Mouse (Mus musculus): Measurements from ENCODE around the gene Mto1. TPM values are rescaled to one million over a fixed set of nuclear protein-coding genes. Genes with fewer than 3 reads are reported as not detected.
"Not testable (repeated sequence)": the region's sequence is repeated elsewhere in the genome, so short reads cannot be mapped to it uniquely, and the experiment has no call there.

Mto1 gene
- polyA plus RNA-seq, 1 experiment from 2014 or later = 27.9 TPM

DNA sequence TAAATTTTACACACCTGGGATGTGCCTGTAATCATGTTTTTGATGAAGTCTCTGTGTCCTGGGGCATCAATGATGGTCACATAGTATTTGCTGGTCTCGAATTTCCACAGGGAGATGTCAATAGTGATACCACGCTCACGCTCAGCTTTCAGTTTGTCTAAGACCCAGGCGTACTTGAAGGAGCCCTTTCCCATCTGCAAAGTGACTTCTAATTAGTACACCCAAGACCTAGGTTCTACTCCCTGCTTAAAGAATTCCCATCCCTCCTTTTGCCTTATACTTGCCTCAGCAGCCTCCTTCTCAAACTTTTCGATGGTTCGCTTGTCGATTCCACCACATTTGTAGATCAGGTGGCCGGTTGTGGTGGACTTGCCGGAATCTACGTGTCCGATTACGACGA, 32.2 kb downstream of the Mto1 start:
- WGBS = under 1% methylated on average over 13 of the region's 13 CpGs
- not testable (repeated sequence) for ATAC-seq; H3K27me3 ChIP-seq (ENCODE audit: control insufficient read depth, insufficient read depth, low read depth, low read length); H3K9me3 ChIP-seq (replicated peaks; ENCODE audit: control insufficient read depth, low read length, poor library complexity, severe bottlenecking)
- Histone ChIP-seq H3K27ac (ENCODE audit: low read length) (peak overlapping the region; percentile 96), H3K4me2 (ENCODE audit: low read length) (peak overlapping the region; percentile 66), H3K36me3 (ENCODE audit: control insufficient read depth, insufficient read depth, low read length) (peaks cover 21% of the 10 kb centered on the region), H3K4me1 (ENCODE audit: control insufficient read depth, insufficient read depth, low read length) (peaks cover 33% of the 10 kb centered on the region), H3K9ac (ENCODE audit: low read depth, low read length) (peak overlapping the region; percentile 100), H3K4me3 (ENCODE audit: low read depth, low read length) (peak overlapping the region; percentile 95)

DNA sequence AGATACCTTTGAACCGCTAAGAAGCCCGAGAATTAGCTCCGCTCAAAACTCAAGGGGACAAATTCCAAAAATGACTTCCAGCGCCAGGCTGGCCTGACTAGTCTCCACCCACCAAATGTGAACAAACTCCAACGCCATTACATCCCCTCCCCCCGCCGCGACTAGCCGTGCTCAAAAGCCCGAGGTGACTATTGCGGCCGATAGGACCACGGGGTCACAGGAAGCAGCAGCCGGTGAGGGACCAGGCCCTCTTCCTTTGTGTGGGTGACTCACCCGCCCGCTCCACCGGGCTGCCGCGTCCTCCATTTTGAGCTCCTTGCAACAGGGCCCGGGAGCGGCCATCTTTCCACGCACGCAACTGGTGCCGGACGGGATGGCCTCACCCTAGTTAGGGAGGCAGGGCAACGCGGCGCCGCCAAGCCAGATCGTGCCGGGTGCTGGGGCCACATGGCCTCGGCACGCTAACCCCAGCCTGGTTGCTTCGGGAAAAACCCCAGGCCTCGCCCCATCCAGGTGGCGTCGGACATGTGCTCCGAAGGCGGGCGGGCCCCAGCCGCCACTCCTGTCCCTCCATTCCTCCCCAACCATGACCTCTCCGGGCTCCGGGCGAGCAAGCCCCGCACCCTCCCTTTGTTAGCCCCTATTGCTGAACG, 32.8 kb downstream of the Mto1 start:
- peak overlapping the region; percentile 100 for H3K9ac ChIP-seq (ENCODE audit: low read depth, low read length)
- H3K27me3 ChIP-seq (ENCODE audit: control insufficient read depth, insufficient read depth, low read depth, low read length) = no peaks in the 10 kb centered on the region
- peak overlapping the region; percentile 95 for H3K4me3 ChIP-seq (ENCODE audit: low read depth, low read length)
- ATAC-seq = peak; percentile 25
- WGBS = under 1% methylated on average over 41 of the region's 46 CpGs
- H3K4me1 ChIP-seq (ENCODE audit: control insufficient read depth, insufficient read depth, low read length) = peaks cover 33% of the 10 kb centered on the region
- peak overlapping the region; percentile 96 for H3K27ac ChIP-seq (ENCODE audit: low read length)
- peaks cover 19% of the 10 kb centered on the region for H3K36me3 ChIP-seq (ENCODE audit: control insufficient read depth, insufficient read depth, low read length)
- no peaks in the 10 kb centered on the region for H3K9me3 ChIP-seq (replicated peaks; ENCODE audit: control insufficient read depth, low read length, poor library complexity, severe bottlenecking)
- H3K4me2 ChIP-seq (ENCODE audit: low read length) = peak overlapping the region; percentile 66

DNA sequence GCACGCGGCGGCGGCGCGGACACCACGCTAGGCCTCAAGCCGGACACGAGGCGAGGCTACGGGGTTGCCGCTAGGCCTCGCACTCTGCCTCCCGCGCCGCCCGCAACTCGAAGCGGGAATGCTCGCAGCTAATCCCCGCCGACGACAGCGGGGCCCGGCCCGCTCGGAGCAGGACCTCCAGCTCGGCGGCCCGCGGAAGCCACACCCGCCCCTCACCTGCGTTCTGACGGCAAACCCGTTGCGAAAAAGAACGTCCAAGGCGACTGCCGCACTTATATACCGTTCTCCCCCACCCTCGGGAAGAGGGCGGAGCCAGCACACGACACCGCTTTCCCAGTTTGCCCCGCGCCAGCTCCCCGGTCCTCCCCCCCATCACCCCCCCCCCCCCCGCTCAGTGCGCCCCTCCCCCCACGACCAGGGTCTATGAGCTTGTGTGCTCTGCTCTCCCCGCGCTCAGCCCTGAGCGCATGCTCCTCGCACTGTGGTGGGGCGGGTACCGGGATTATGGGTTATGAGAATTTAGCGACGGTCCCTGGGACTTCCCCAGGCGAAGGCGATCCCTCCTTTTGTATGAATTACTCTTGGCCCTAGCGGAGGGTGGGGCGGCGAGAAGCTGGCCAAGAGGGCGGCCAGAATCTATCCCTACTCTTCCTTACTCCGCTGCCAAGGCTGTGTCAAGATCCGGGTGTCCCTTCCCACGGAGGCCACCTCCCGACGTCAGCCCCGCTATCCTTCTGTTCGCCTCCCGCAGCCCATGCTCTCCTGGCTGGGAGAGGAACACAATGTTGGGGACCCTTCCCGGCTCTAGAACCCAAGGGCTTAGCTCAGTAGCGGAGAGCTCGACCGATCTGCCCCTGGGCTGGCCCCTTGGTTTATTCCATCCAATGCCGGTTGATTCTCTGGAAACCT, 33.7 kb downstream of the Mto1 start:
- H3K27me3 ChIP-seq (ENCODE audit: control insufficient read depth, insufficient read depth, low read depth, low read length) = no peaks in the 10 kb centered on the region
- peak overlapping the region; percentile 95 for H3K4me3 ChIP-seq (ENCODE audit: low read depth, low read length)
- H3K4me1 ChIP-seq (ENCODE audit: control insufficient read depth, insufficient read depth, low read length) = peaks cover 33% of the 10 kb centered on the region
- H3K9me3 ChIP-seq (replicated peaks; ENCODE audit: control insufficient read depth, low read length, poor library complexity, severe bottlenecking) = no peaks in the 10 kb centered on the region
- under 1% methylated on average over 69 of the region's 77 CpGs for WGBS
- peak; percentile 99 for ATAC-seq
- peak overlapping the region; percentile 100 for H3K9ac ChIP-seq (ENCODE audit: low read depth, low read length)
- peak overlapping the region; percentile 100 for H3K27ac ChIP-seq (ENCODE audit: low read length)
- peaks cover 15% of the 10 kb centered on the region for H3K36me3 ChIP-seq (ENCODE audit: control insufficient read depth, insufficient read depth, low read length)
- peak overlapping the region; percentile 69 for H3K4me2 ChIP-seq (ENCODE audit: low read length)

DNA sequence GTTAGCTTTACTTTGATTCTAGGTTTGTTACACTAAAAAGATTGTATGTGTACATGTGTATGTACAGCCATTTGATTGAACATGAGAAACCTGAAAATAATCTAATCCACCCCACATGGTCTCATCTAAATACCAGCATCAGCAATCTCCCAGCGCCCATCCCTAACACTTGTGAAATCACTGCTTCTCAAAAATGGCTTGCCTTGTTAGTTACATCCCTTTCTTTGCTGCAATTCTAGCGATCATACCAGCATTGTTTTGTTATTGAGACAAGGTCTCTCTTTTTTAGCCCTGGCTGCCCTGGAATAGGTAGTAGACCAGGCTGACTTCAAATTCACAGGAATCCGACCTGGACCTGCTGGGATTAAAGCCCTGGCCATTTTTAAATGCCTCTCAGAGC, 34.4 kb downstream of the Mto1 start:
- Histone ChIP-seq H3K4me2 (ENCODE audit: low read length) (peak overlapping the region; percentile 69), H3K4me1 (ENCODE audit: control insufficient read depth, insufficient read depth, low read length) (peaks cover 27% of the 10 kb centered on the region), H3K36me3 (ENCODE audit: control insufficient read depth, insufficient read depth, low read length) (peaks cover 12% of the 10 kb centered on the region), H3K4me3 (ENCODE audit: low read depth, low read length) (peak overlapping the region; percentile 59), H3K27me3 (ENCODE audit: control insufficient read depth, insufficient read depth, low read depth, low read length) (no peaks in the 10 kb centered on the region), H3K27ac (ENCODE audit: low read length) (peak overlapping the region; percentile 100), H3K9me3 (replicated peaks; ENCODE audit: control insufficient read depth, low read length, poor library complexity, severe bottlenecking) (no peaks in the 10 kb centered on the region), H3K9ac (ENCODE audit: low read depth, low read length) (peak overlapping the region; percentile 96)
- WGBS = 8% methylated on average over 3 of the region's 3 CpGs
- no peak for ATAC-seq

DNA sequence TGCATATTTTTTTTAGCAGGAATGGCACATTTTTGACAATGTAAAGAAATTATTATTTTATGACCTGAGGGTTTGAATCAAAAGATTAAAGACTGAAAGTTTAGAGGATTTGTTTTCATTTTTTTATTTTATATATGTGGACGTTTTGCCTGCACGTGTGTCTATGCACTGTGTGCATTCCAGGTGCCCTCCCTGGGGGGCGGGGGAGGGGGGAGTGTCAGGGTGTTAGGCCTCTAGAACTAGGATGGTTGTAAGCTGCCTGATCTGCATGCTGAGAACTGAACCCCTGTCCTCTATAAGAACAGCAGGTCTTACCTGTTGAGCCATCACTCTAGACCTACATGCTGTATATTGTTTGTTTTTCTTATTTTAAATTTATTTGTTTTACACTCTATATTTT, 36.7 kb downstream of the Mto1 start:
- Histone ChIP-seq H3K4me1 (ENCODE audit: control insufficient read depth, insufficient read depth, low read length) (peaks cover 13% of the 10 kb centered on the region), H3K27ac (ENCODE audit: low read length) (no peak overlapping the region), H3K9me3 (replicated peaks; ENCODE audit: control insufficient read depth, low read length, poor library complexity, severe bottlenecking) (no peaks in the 10 kb centered on the region), H3K4me3 (ENCODE audit: low read depth, low read length) (no peak overlapping the region), H3K36me3 (ENCODE audit: control insufficient read depth, insufficient read depth, low read length) (no peaks in the 10 kb centered on the region), H3K4me2 (ENCODE audit: low read length) (no peak overlapping the region), H3K27me3 (ENCODE audit: control insufficient read depth, insufficient read depth, low read depth, low read length) (no peaks in the 10 kb centered on the region), H3K9ac (ENCODE audit: low read depth, low read length) (no peak overlapping the region)
- 74% methylated on average over 3 of the region's 3 CpGs for WGBS
- ATAC-seq = no peak

DNA sequence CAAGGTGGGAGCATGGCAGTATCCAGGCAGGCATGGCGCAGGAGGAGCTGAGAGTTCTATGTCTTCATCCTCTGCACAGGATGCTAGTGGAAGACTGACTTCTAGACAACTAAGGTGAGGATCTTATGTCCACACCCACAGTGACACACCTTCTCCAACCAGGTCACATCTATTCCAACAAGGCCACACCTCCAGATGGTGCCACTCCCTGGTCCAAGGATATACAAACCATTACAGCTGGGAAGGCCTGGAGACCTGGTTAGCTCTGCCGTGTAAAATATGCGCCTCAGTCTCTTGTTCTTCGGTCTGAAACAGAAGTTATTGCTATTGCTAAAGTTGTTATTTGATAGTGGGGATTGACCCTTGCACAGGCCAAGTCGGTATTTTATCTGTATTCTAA, 40.0 kb downstream of the Mto1 start:
- not testable (repeated sequence) for H3K9me3 ChIP-seq (replicated peaks; ENCODE audit: control insufficient read depth, low read length, poor library complexity, severe bottlenecking); H3K4me3 ChIP-seq (ENCODE audit: low read depth, low read length); H3K9ac ChIP-seq (ENCODE audit: low read depth, low read length); H3K4me2 ChIP-seq (ENCODE audit: low read length); H3K27ac ChIP-seq (ENCODE audit: low read length); H3K4me1 ChIP-seq (ENCODE audit: control insufficient read depth, insufficient read depth, low read length); ATAC-seq; H3K36me3 ChIP-seq (ENCODE audit: control insufficient read depth, insufficient read depth, low read length); H3K27me3 ChIP-seq (ENCODE audit: control insufficient read depth, insufficient read depth, low read depth, low read length)
- WGBS = 95% methylated on average over 5 of the region's 5 CpGs

DNA sequence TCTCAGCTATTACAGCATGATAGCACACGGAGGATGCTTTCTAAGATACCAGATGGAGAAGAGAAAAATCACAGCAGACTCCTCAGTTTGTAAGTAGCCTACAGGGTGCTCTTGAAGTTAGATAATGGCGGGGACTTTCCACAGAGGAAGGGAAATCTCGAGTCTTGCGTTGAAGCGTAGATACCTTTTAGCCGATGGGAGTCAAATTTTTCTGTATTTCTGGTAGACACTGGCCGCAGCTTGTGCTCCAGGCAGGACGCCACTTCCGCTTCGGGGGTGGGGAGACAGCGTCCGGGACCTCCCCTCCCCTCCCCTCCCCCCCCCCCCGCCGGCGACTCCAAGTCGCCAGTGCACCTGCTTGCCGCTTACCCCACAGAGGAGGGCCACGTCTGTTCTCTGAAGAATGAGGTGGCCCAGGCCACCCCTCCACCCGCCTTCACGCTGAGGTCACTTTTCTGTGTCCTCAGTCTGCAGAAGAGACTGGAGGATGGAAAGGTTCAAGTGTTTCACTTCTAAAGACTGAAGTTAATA, 40.9 kb downstream of the Mto1 start, which contains the start of gene Eef1a1:
TSS of gene Eef1a1 (minus strand) at position 262 of the 531 bp plus-strand sequence.
- H3K4me2 ChIP-seq (ENCODE audit: low read length) = peak within 1 kb of the TSS; percentile 60
- WGBS = under 1% methylated on average over 16 of the region's 20 CpGs
- no peaks in the 10 kb centered on the region for H3K36me3 ChIP-seq (ENCODE audit: control insufficient read depth, insufficient read depth, low read length)
- peak; percentile 50 for ATAC-seq
- H3K4me1 ChIP-seq (ENCODE audit: control insufficient read depth, insufficient read depth, low read length) = peaks cover 5% of the 10 kb centered on the region
- peak within 1 kb of the TSS; percentile 62 for H3K9ac ChIP-seq (ENCODE audit: low read depth, low read length)
- H3K4me3 ChIP-seq (ENCODE audit: low read depth, low read length) = peak within 1 kb of the TSS; percentile 34
- H3K27ac ChIP-seq (ENCODE audit: low read length) = no peak within 1 kb of the TSS
- no peaks in the 10 kb centered on the region for H3K27me3 ChIP-seq (ENCODE audit: control insufficient read depth, insufficient read depth, low read depth, low read length)
- no peaks in the 10 kb centered on the region for H3K9me3 ChIP-seq (replicated peaks; ENCODE audit: control insufficient read depth, low read length, poor library complexity, severe bottlenecking)

DNA sequence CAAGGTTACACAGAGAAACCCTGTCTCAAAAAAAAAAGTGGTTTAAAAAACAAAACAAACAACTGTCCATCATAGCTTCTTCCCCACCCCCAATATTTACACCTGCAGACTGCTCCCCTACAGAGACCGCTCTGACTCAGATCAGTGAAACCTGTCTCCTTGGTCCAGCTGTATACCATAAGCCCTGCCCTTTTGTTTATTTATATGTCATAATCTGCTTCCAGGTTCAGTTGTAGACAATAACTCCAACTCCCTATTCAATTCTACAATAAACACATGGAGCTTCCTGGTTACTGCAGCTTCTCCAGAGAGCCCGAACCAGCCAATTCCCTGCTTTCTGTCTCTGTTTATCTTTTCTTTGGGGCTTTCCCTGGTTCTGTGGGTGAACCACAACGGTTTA, 43.2 kb downstream of the Mto1 start:
- no peaks in the 10 kb centered on the region for H3K36me3 ChIP-seq (ENCODE audit: control insufficient read depth, insufficient read depth, low read length)
- 84% methylated on average over 3 of the region's 3 CpGs for WGBS
- no peak for ATAC-seq
- H3K9me3 ChIP-seq (replicated peaks; ENCODE audit: control insufficient read depth, low read length, poor library complexity, severe bottlenecking) = no peaks in the 10 kb centered on the region
- no peak overlapping the region for H3K9ac ChIP-seq (ENCODE audit: low read depth, low read length)
- peaks cover 5% of the 10 kb centered on the region for H3K4me1 ChIP-seq (ENCODE audit: control insufficient read depth, insufficient read depth, low read length)
- no peaks in the 10 kb centered on the region for H3K27me3 ChIP-seq (ENCODE audit: control insufficient read depth, insufficient read depth, low read depth, low read length)
- H3K4me3 ChIP-seq (ENCODE audit: low read depth, low read length) = no peak overlapping the region
- no peak overlapping the region for H3K27ac ChIP-seq (ENCODE audit: low read length)
- no peak overlapping the region for H3K4me2 ChIP-seq (ENCODE audit: low read length)

DNA sequence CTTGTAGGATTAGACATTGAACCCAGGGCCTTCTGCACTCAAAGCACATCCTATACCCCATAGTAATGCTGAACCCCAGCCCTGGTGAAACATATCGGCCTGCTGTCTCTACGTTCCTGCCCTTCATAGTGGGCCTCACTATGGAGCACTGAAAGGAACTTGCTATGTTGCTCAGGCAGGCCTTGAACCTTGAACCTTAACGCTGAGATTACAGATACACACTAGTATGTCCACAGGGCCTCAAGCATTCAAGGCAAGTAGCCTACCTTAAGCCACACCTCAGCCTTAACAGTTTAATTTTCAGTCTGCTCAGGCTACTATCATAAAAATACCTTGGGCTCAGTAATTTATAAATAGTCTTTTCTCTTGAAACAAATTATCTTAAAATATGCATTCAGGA, 44.2 kb downstream of the Mto1 start:
- Histone ChIP-seq H3K4me1 (ENCODE audit: control insufficient read depth, insufficient read depth, low read length) (peaks cover 5% of the 10 kb centered on the region), H3K27ac (ENCODE audit: low read length) (no peak overlapping the region), H3K9me3 (replicated peaks; ENCODE audit: control insufficient read depth, low read length, poor library complexity, severe bottlenecking) (no peaks in the 10 kb centered on the region), H3K4me2 (ENCODE audit: low read length) (no peak overlapping the region), H3K36me3 (ENCODE audit: control insufficient read depth, insufficient read depth, low read length) (no peaks in the 10 kb centered on the region), H3K27me3 (ENCODE audit: control insufficient read depth, insufficient read depth, low read depth, low read length) (no peaks in the 10 kb centered on the region), H3K9ac (ENCODE audit: low read depth, low read length) (no peak overlapping the region), H3K4me3 (ENCODE audit: low read depth, low read length) (no peak overlapping the region)
- no peak for ATAC-seq
- WGBS = 93% methylated on average over 3 of the region's 3 CpGs

Data from midbrain, embryonic 16.5 days (tissue).